Mouse (Mus musculus): ENCODE data around the gene St6galnac3. TPM values are rescaled to one million over a fixed set of nuclear protein-coding genes. Genes with fewer than 3 reads are reported as not detected.

St6galnac3 gene
- polyA plus RNA-seq (2015; fragmentation: Illumina TruSeq; extraction: RNeasy Lipid Tissue Mini Kit (QIAGEN cat#74804); ENCODE audit: insufficient read depth, low replicate concordance) = 12.0 TPM

DNA sequence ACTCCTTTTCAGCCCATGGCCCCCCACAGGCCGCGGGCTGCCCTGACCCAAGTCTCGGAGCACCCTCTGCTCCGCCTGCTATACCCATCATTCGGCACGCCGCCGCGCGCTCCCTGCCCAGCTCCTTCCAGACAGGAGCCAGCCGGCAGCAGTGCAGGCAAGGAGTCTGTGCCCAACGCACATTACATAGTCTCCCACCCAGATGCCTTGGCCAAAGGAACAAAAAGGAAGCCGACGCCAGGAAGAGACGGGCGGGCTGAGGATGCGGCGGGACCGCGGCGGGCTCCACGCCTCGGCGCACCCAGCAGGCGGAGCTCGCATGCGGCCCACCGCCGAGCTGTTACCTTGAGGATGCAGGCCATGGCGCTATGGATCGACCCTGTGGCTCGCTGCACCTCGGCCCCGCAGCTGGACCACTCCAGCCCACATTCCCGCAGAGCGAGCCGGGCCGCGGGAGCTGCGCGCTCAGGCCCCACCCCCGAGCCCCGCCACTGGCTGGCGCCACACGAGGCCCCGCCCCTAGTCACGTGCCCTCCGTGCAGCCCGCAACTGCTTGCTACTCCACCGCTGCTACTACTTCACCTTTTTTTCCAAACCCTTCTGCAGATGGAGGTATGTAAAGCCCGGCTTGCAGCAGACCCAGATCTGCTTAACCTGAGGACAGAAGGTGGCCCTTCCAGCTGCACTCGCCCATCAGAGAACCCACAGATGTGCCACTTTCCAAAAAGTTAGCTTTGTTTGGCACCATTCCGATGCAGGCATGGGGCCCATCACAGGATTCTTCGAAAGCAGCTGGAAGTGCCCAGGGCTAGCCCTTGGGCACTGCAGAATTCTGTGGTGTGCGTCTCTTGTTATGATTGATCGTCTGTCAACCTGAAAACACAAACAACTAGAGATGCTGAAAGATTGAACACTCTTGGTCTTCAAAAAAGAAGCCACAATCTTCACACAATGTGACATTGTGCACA, at the start of gene St6galnac3:
Gene St6galnac3 (minus strand): TSS at position 474 of the 968 bp plus-strand sequence.

Other genes starting within 250 kb of the St6galnac3 start
- not detected for gene Asb17, start 119.0 kb upstream of the St6galnac3 start, polyA plus RNA-seq (2015; fragmentation: Illumina TruSeq; extraction: RNeasy Lipid Tissue Mini Kit (QIAGEN cat#74804); ENCODE audit: insufficient read depth, low replicate concordance)
- not detected for gene Msh4, start 181.0 kb upstream of the St6galnac3 start, polyA plus RNA-seq (2015; fragmentation: Illumina TruSeq; extraction: RNeasy Lipid Tissue Mini Kit (QIAGEN cat#74804); ENCODE audit: insufficient read depth, low replicate concordance)
- 83.6 TPM for gene Rabggtb, start 187.8 kb upstream of the St6galnac3 start, polyA plus RNA-seq (2015; fragmentation: Illumina TruSeq; extraction: RNeasy Lipid Tissue Mini Kit (QIAGEN cat#74804); ENCODE audit: insufficient read depth, low replicate concordance)
- 91.5 TPM for gene Acadm, start 219.5 kb upstream of the St6galnac3 start, polyA plus RNA-seq (2015; fragmentation: Illumina TruSeq; extraction: RNeasy Lipid Tissue Mini Kit (QIAGEN cat#74804); ENCODE audit: insufficient read depth, low replicate concordance)
- 1.2 TPM for gene Slc44a5, start 248.3 kb upstream of the St6galnac3 start, polyA plus RNA-seq (2015; fragmentation: Illumina TruSeq; extraction: RNeasy Lipid Tissue Mini Kit (QIAGEN cat#74804); ENCODE audit: insufficient read depth, low replicate concordance)